Mouse (Mus musculus) limb, embryonic 14.5 days (tissue): ENCODE measurements at regions not wholly inside any gene's neighbourhood (a gene's known extent, or its start where the extent isn't known, plus 50 kb on each side); places are given as distances from the start of the nearest gene placed in this dataset.

Experiments
- ATAC-seq: fragments of 200-750 bp; cut with Nextera tagmentation; 2 replicates; pipeline ENCODE4 v1.8.0; 2017; ENCODE audit warnings: low read depth, moderate number of reproducible peaks, moderate TSS enrichment; ENCODE audit not compliant: low FRiP score
- DNase-seq: peaks from one replicate; pipeline ENCODE4 v3.0.0-alpha.2; 2015; ENCODE audit warnings: low spot score
- H3K27ac ChIP-seq: fragments of 300-500 bp; sonication (generic); replicated peaks from 2 replicates; pipeline ENCODE4 v1.5.1; 2014; ENCODE audit warnings: low read depth, mild to moderate bottlenecking, low read length, moderate library complexity, mixed read lengths
- H3K27me3 ChIP-seq: fragments of 300-500 bp; sonication (generic); 2 replicates; pipeline ENCODE4 v1.6.1; 2014; ENCODE audit warnings: low read length, mixed read lengths; ENCODE audit not compliant: control insufficient read depth, insufficient read depth
- H3K36me3 ChIP-seq: fragments of 300-500 bp; sonication (generic); 2 replicates; pipeline ENCODE4 v1.6.1; 2014; ENCODE audit warnings: mild to moderate bottlenecking, low read length, moderate library complexity, mixed read lengths; ENCODE audit not compliant: control insufficient read depth, insufficient read depth
- H3K4me1 ChIP-seq: fragments of 300-500 bp; sonication (generic); 2 replicates; pipeline ENCODE4 v1.6.1; 2014; ENCODE audit warnings: antibody characterized with exemption, low read length, mixed read lengths; ENCODE audit not compliant: control insufficient read depth, insufficient read depth
- H3K4me2 ChIP-seq: fragments of 300-500 bp; sonication (generic); replicated peaks from 2 replicates; pipeline ENCODE4 v1.6.1; 2014; ENCODE audit warnings: low read depth, mild to moderate bottlenecking, low read length, moderate library complexity; ENCODE audit not compliant: severe bottlenecking
- H3K4me3 ChIP-seq: fragments of 300-500 bp; sonication (generic); replicated peaks from 2 replicates; pipeline ENCODE4 v1.5.1; 2014; ENCODE audit warnings: low read length
- H3K9ac ChIP-seq: fragments of 300-500 bp; sonication (generic); 2 replicates; pipeline ENCODE4 v1.6.1; 2014; ENCODE audit warnings: mild to moderate bottlenecking, low read depth, low read length, moderate library complexity; ENCODE audit not compliant: severe bottlenecking
- H3K9me3 ChIP-seq: fragments of 300-500 bp; sonication (generic); 2 replicates; pipeline ENCODE4 v1.6.1; 2016; ENCODE audit warnings: low read length; ENCODE audit not compliant: control insufficient read depth
- POLR2A ChIP-seq: fragments of 200-500 bp; IDR thresholded peaks from 2 replicates; pipeline ENCODE4 v1.8.0; 2012; ENCODE audit warnings: inconsistent platforms, mild to moderate bottlenecking, moderate library complexity, borderline replicate concordance; ENCODE audit not compliant: insufficient read depth, insufficient read length; ENCODE audit errors: extremely low read depth
- WGBS: fragments of 180-500 bp; shearing (Covaris S2); extraction: QIAGEN DNeasy Blood & Tissue Kit; methylation state at CpG from one replicate; pipeline ENCODE4 v1.1.7; 2014; 5-methylcytosine and 5-hydroxymethylcytosine counted together

GRCm38 (mm10) chr3:52196047-52196935 is 71.8 kb upstream of the Foxo1 start:
- Histone ChIP-seq H3K27me3 (no peaks in the 10 kb centered on the region), H3K27ac (0 out of 2 replicates have a peak overlapping the region, but pooled peaks have one; percentile 13), H3K4me1 (peaks cover 3% of the 10 kb centered on the region; the same call in 1 of the 2 replicates), H3K4me3 (peak overlapping the region; percentile 41), H3K9me3 (no peaks in the 10 kb centered on the region), H3K4me2 (peak overlapping the region; percentile 66), H3K36me3 (no peaks in the 10 kb centered on the region), H3K9ac (peak overlapping the region; percentile 65)
- 10% methylated on average over 17 of the region's 39 CpGs for WGBS
- TF ChIP-seq POLR2A: no peak
- ATAC-seq (peak; percentile 84), DNase-seq (peak; percentile 82)

- no peak overlapping the region for H3K4me3 ChIP-seq
- no peak for TF ChIP-seq POLR2A
- peaks cover 3% of the 10 kb centered on the region; the same call in 1 of the 2 replicates for H3K4me1 ChIP-seq
- no peaks in the 10 kb centered on the region for H3K36me3 ChIP-seq
- H3K4me2 ChIP-seq: peak overlapping the region; percentile 66; the same call in 1 of the 2 replicates
- H3K27me3 ChIP-seq: no peaks in the 10 kb centered on the region
- 0 out of 2 replicates have a peak overlapping the region, but pooled peaks have one; percentile 13 for H3K27ac ChIP-seq
- no peak for DNase-seq
- ATAC-seq: no peak
- 0 out of 2 replicates have a peak overlapping the region, but pooled peaks have one; percentile 65 for H3K9ac ChIP-seq
- no peaks in the 10 kb centered on the region for H3K9me3 ChIP-seq
- WGBS: 68% methylated on average over 2 of the region's 2 CpGs
These were observed 71.2 kb upstream of the Foxo1 start for GRCm38 (mm10) chr3:52196936-52197246.

GRCm38 (mm10) chr3:52197982-52198750 is 70.0 kb upstream of the Foxo1 start:
- DNase-seq: no peak
- Histone ChIP-seq H3K4me3 (no peak overlapping the region), H3K9ac (no peak overlapping the region), H3K36me3 (no peaks in the 10 kb centered on the region), H3K4me1 (peaks cover 3% of the 10 kb centered on the region; the same call in 1 of the 2 replicates), H3K4me2 (no peak overlapping the region; the same call in 1 of the 2 replicates), H3K9me3 (no peaks in the 10 kb centered on the region), H3K27me3 (no peaks in the 10 kb centered on the region), H3K27ac (no peak overlapping the region)
- WGBS: 73% methylated on average over 23 of the region's 23 CpGs
- no peak for TF ChIP-seq POLR2A
- ATAC-seq: no peak

GRCm38 (mm10) chr3:52198751-52199738 is 69.1 kb upstream of the Foxo1 start:
- WGBS: 43% methylated on average over 17 of the region's 17 CpGs
- Histone ChIP-seq H3K4me3 (no peak overlapping the region), H3K9ac (no peak overlapping the region), H3K4me1 (peaks cover 3% of the 10 kb centered on the region; the same call in 1 of the 2 replicates), H3K27me3 (no peaks in the 10 kb centered on the region), H3K36me3 (no peaks in the 10 kb centered on the region), H3K4me2 (0 out of 2 replicates have a peak overlapping the region, but pooled peaks have one; percentile 14), H3K9me3 (no peaks in the 10 kb centered on the region), H3K27ac (no peak overlapping the region)
- no peak for TF ChIP-seq POLR2A
- ATAC-seq (no peak), DNase-seq (no peak)
